Mouse (Mus musculus): ENCODE measurements around the gene Lgals2.

- no peak for TF ChIP-seq POLR2A (IDR thresholded peaks at IDR 0.05; ENCODE audit: control insufficient read depth, low read depth, low read length)
- TF ChIP-seq CTCF (IDR thresholded peaks at IDR 0.05; ENCODE audit: control insufficient read depth, insufficient read depth, insufficient replicate concordance, low read depth, low read length): peak; percentile 83
Observed at GRCm38 (mm10) chr15:78903243-78903642, 47.9 kb upstream of the Lgals2 start.

Measured in testis, adult 2 months (tissue).